Mouse (Mus musculus) layer of hippocampus, adult 18-20 months (tissue): ENCODE data around the gene Iscu. TPM values are rescaled to one million over a fixed set of nuclear protein-coding genes. Genes with fewer than 3 reads are reported as not detected.
A peak's percentile ranks its signal among the peaks of the same experiment; 100 is the strongest.
"Not testable (repeated sequence)": the region's sequence is repeated elsewhere in the genome, so short reads cannot be mapped to it uniquely, and the experiment has no call there.

Source experiments
- DNase-seq, 2 experiments: peaks; one replicate each; pipeline ENCODE4 v3.0.0; 2022; ENCODE audit warnings: low spot score in 2 of 2
- total RNA-seq, 2 experiments: library from RNA; stranded (reverse); gene quantifications; 2 replicates each; pipeline ENCODE4 v1.2.3; 2021

Gene Iscu
- total RNA-seq, 2 experiments from 2014 or later, result 128 to 132 TPM

GRCm38 (mm10) chr5:113755347-113756030 is 17.1 kb upstream of the Iscu start:
- DNase-seq, result no peak

GRCm38 (mm10) chr5:113761585-113761984 is 11.0 kb upstream of the Iscu start:
- DNase-seq, result no peak

- no peak for DNase-seq
These were observed 8.1 kb upstream of the Iscu start for GRCm38 (mm10) chr5:113764426-113764825.

GRCm38 (mm10) chr5:113765641-113766526 is 6.7 kb upstream of the Iscu start:
- peak; percentile 41 to 63 for DNase-seq

GRCm38 (mm10) chr5:113768806-113769205 is 3.7 kb upstream of the Iscu start:
- DNase-seq, result no peak

- peak; percentile 81 to 93 for DNase-seq
These were observed 1.1 kb upstream of the Iscu start for GRCm38 (mm10) chr5:113771213-113772162.

GRCm38 (mm10) chr5:113772905-113773519 is 464 bp downstream of the Iscu start:
- no peak for DNase-seq

- peak; percentile 79 to 90 for DNase-seq
These were observed 1.1 kb downstream of the Iscu start for GRCm38 (mm10) chr5:113773664-113774063.

- no peak for DNase-seq
These were observed 3.0 kb downstream of the Iscu start for GRCm38 (mm10) chr5:113775585-113775984.

GRCm38 (mm10) chr5:113776128-113776895 is 3.8 kb downstream of the Iscu start:
- no peak for DNase-seq

GRCm38 (mm10) chr5:113776896-113777226 is 4.3 kb downstream of the Iscu start:
- DNase-seq, result no peak

GRCm38 (mm10) chr5:113777728-113778127 is 5.2 kb downstream of the Iscu start:
- DNase-seq, result not testable (repeated sequence)

- no peak for DNase-seq
These were observed 7.0 kb downstream of the Iscu start for GRCm38 (mm10) chr5:113779569-113779968.

- DNase-seq, result no peak
These were observed 7.7 kb downstream of the Iscu start for GRCm38 (mm10) chr5:113780082-113780752.

- peak in 1 of 2 experiments; percentile 60 for DNase-seq
These were observed 8.2 kb downstream of the Iscu start for GRCm38 (mm10) chr5:113780763-113781162.

- DNase-seq, result peak in 1 of 2 experiments; percentile 51
These were observed 8.7 kb downstream of the Iscu start for GRCm38 (mm10) chr5:113781254-113781653.

GRCm38 (mm10) chr5:113781875-113782274 is 9.3 kb downstream of the Iscu start:
- DNase-seq, result no peak

GRCm38 (mm10) chr5:113782624-113783023 is 10.1 kb downstream of the Iscu start:
- DNase-seq, result no peak

GRCm38 (mm10) chr5:113783581-113784001 is 11.0 kb downstream of the Iscu start:
- peak in 1 of 2 experiments; percentile 48 for DNase-seq
